Mouse (Mus musculus) stomach, postnatal 0 days (tissue): Measurements from ENCODE around the gene Pih1d3. TPM values are rescaled to one million over a fixed set of nuclear protein-coding genes. Genes with fewer than 3 reads are reported as not detected.

Experiments used
- ATAC-seq: fragments of 200-750 bp; cut with Nextera tagmentation; 2 replicates; pipeline ENCODE4 v1.8.0; 2017; ENCODE audit not compliant: low FRiP score, low TSS enrichment
- DNase-seq: peaks from one replicate; pipeline ENCODE4 v3.0.0-alpha.2; 2016; ENCODE audit warnings: low spot score
- H3K27ac ChIP-seq: fragments of 300-500 bp; sonication (generic); replicated peaks from 2 replicates; pipeline ENCODE4 v1.5.1; 2014; ENCODE audit warnings: mild to moderate bottlenecking, control low read depth
- H3K27me3 ChIP-seq: fragments of 300-500 bp; sonication (generic); 2 replicates; pipeline ENCODE4 v1.6.1; 2014; ENCODE audit warnings: low read length; ENCODE audit not compliant: control insufficient read depth, insufficient read depth
- H3K36me3 ChIP-seq: fragments of 300-500 bp; sonication (generic); 2 replicates; pipeline ENCODE4 v1.6.1; 2014; ENCODE audit warnings: low read length, mixed read lengths; ENCODE audit not compliant: control insufficient read depth, insufficient read depth
- H3K4me1 ChIP-seq: fragments of 300-500 bp; sonication (generic); replicated peaks from 2 replicates; pipeline ENCODE4 v1.6.1; 2014; ENCODE audit warnings: antibody characterized with exemption; ENCODE audit not compliant: control insufficient read depth, insufficient read depth
- H3K4me2 ChIP-seq: fragments of 300-500 bp; sonication (generic); replicated peaks from 2 replicates; pipeline ENCODE4 v1.6.1; 2014; ENCODE audit warnings: low read depth, mild to moderate bottlenecking, control low read depth, moderate library complexity
- H3K4me3 ChIP-seq: fragments of 300-500 bp; sonication (generic); 2 replicates; pipeline ENCODE4 v1.5.1; 2014; ENCODE audit warnings: low read depth, low read length, control low read depth
- H3K9ac ChIP-seq: fragments of 300-500 bp; sonication (generic); 2 replicates; pipeline ENCODE4 v1.6.1; 2014; ENCODE audit warnings: mild to moderate bottlenecking, low read length, control low read depth, mixed read lengths
- H3K9me3 ChIP-seq: fragments of 300-500 bp; sonication (generic); 2 replicates; pipeline ENCODE4 v1.6.1; 2016; ENCODE audit warnings: low read length; ENCODE audit not compliant: control insufficient read depth
- CTCF ChIP-seq: IDR thresholded peaks from 2 replicates; pipeline ENCODE4 v1.5.1; 2016; ENCODE audit warnings: antibody characterized with exemption, low read depth, mild to moderate bottlenecking, moderate library complexity
- EP300 ChIP-seq: optimal IDR thresholded peaks from 2 replicates; pipeline ENCODE3; 2016; ENCODE audit warnings: antibody characterized with exemption
- WGBS: fragments of 180-500 bp; shearing (Covaris S2); extraction: QIAGEN DNeasy Blood & Tissue Kit; methylation state at CpG from one replicate; pipeline ENCODE4 v1.1.7; 2014; 5-methylcytosine and 5-hydroxymethylcytosine counted together
- polyA plus RNA-seq: library from polyadenylated mRNA; unstranded; fragments of >200 nt; fragmentation: Nextera tagmentation; extraction: Ambion mirVana; gene quantifications from 2 replicates; pipeline ENCODE4 v1.2.1, GENCODE M21; 2015

The Pih1d3 gene
- polyA plus RNA-seq = not detected in 2 replicates

GRCm38 (mm10) chr1:31222564-31222963 lies at the start of gene Pih1d3, which contains the start of gene 4931428L18Rik:
Gene Pih1d3, plus strand, starts transcription at chr1:31222838.
Gene 4931428L18Rik, minus strand, starts transcription at chr1:31222684.
- ATAC-seq (no peak), DNase-seq (no peak)
- H3K9ac ChIP-seq = no peak within 1 kb of the TSS
- no peaks in the 10 kb centered on the region for H3K9me3 ChIP-seq
- WGBS = 81% methylated on average over 7 of the region's 7 CpGs
- H3K4me3 ChIP-seq = no peak within 1 kb of the TSS
- H3K27ac ChIP-seq = no peak within 1 kb of the TSS
- H3K4me1 ChIP-seq = no peaks in the 10 kb centered on the region
- no peak for TF ChIP-seq EP300
- no peak for TF ChIP-seq CTCF
- no peaks in the 10 kb centered on the region for H3K27me3 ChIP-seq
- no peaks in the 10 kb centered on the region for H3K36me3 ChIP-seq
- H3K4me2 ChIP-seq = no peak within 1 kb of the TSS

GRCm38 (mm10) chr1:31175401-31175800 lies 47.2 kb upstream of the Pih1d3 start:
- no peak overlapping the region for H3K4me2 ChIP-seq
- TF ChIP-seq CTCF (no peak), EP300 (no peak)
- DNase-seq = no peak
- no peaks in the 10 kb centered on the region for H3K27me3 ChIP-seq
- WGBS = 61% methylated on average over 3 of the region's 3 CpGs
- ATAC-seq = no peak
- H3K9me3 ChIP-seq = no peaks in the 10 kb centered on the region
- H3K4me1 ChIP-seq = no peaks in the 10 kb centered on the region
- no peak overlapping the region for H3K9ac ChIP-seq
- no peak overlapping the region for H3K4me3 ChIP-seq
- H3K36me3 ChIP-seq = no peaks in the 10 kb centered on the region
- no peak overlapping the region for H3K27ac ChIP-seq

- H3K27me3 ChIP-seq = no peaks in the 10 kb centered on the region
- no peak within 1 kb of the TSS for H3K27ac ChIP-seq
- ATAC-seq (no peak), DNase-seq (no peak)
- H3K4me1 ChIP-seq = no peaks in the 10 kb centered on the region
- H3K4me2 ChIP-seq = no peak within 1 kb of the TSS
- TF ChIP-seq CTCF (no peak), EP300 (no peak)
- no peak within 1 kb of the TSS for H3K4me3 ChIP-seq
- no peaks in the 10 kb centered on the region for H3K36me3 ChIP-seq
- H3K9ac ChIP-seq = no peak within 1 kb of the TSS
- WGBS = 66% methylated on average over 5 of the region's 5 CpGs
- H3K9me3 ChIP-seq = no peaks in the 10 kb centered on the region
Observed at GRCm38 (mm10) chr1:31176101-31176500, 46.5 kb upstream of the Pih1d3 start, which contains the start of gene Lgsn. Gene Lgsn, plus strand, starts transcription at chr1:31176401.

- Histone ChIP-seq H3K4me1 (no peaks in the 10 kb centered on the region), H3K36me3 (no peaks in the 10 kb centered on the region), H3K4me2 (no peak overlapping the region), H3K9ac (no peak overlapping the region), H3K27me3 (no peaks in the 10 kb centered on the region), H3K9me3 (no peaks in the 10 kb centered on the region), H3K4me3 (no peak overlapping the region), H3K27ac (no peak overlapping the region)
- ATAC-seq (no peak), DNase-seq (no peak)
- TF ChIP-seq CTCF (no peak), EP300 (no peak)
- 72% methylated on average over 1 of the region's 1 CpGs for WGBS
Observed at GRCm38 (mm10) chr1:31178264-31178663, 44.4 kb upstream of the Pih1d3 start.

DNA sequence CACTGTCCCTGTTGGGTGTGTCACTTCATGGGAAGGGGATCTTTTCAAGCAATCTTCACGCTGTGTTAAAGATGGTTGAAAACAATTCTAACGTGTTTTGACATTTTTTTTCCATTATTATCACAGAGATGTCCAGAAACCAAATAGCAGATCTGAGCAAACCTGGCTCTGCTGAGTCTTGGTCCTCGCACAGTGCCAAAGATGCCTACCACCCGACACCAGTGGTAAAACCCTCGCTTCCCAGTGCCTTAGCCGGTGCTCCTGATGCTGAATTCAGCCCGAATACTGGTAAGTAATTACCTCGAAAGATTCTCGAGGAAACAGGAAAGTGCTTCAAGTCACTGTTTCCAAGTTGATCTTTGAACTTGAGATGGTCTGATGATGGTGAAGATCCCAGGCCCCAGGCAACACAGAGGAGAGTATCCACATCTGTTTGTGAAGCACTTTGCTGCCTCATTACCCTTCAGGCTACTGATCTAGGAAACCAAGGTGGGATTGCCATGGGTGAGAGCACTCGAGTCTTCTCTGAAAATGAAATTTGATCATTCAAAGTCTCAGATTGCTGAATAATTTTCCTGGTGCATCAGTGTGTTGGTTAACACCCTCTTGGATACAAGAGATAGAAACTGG lies 32.3 kb upstream of the Pih1d3 start:
- H3K9me3 ChIP-seq = no peaks in the 10 kb centered on the region
- TF ChIP-seq EP300 (no peak), CTCF (no peak)
- H3K4me1 ChIP-seq = no peaks in the 10 kb centered on the region
- ATAC-seq = no peak
- no peak overlapping the region for H3K4me3 ChIP-seq
- H3K9ac ChIP-seq = no peak overlapping the region
- no peak overlapping the region for H3K27ac ChIP-seq
- no peaks in the 10 kb centered on the region for H3K36me3 ChIP-seq
- no peak for DNase-seq
- WGBS = 77% methylated on average over 10 of the region's 10 CpGs
- H3K4me2 ChIP-seq = no peak overlapping the region
- H3K27me3 ChIP-seq = no peaks in the 10 kb centered on the region

- Histone ChIP-seq H3K4me3 (no peak overlapping the region), H3K27me3 (no peaks in the 10 kb centered on the region), H3K27ac (no peak overlapping the region), H3K36me3 (no peaks in the 10 kb centered on the region), H3K9ac (no peak overlapping the region), H3K9me3 (no peaks in the 10 kb centered on the region), H3K4me2 (no peak overlapping the region), H3K4me1 (no peaks in the 10 kb centered on the region)
- no peak for ATAC-seq
- TF ChIP-seq EP300 (no peak), CTCF (no peak)
- DNase-seq = no peak
- 73% methylated on average over 1 of the region's 1 CpGs for WGBS
Observed at GRCm38 (mm10) chr1:31195633-31196032, 27.0 kb upstream of the Pih1d3 start.
